Mouse (Mus musculus): ENCODE results near the gene Dr1. TPM values are rescaled to one million over a fixed set of nuclear protein-coding genes. Genes with fewer than 3 reads are reported as not detected.
"Not testable (repeated sequence)": the region's sequence is repeated elsewhere in the genome, so short reads cannot be mapped to it uniquely, and the experiment has no call there.

Dr1 gene
- polyA plus RNA-seq, 1 experiment from 2014 or later: 43.6 TPM

- H3K4me1 ChIP-seq (ENCODE audit: control insufficient read depth, insufficient read depth, low read length): peaks cover 7% of the 10 kb centered on the region
- peaks cover 6% of the 10 kb centered on the region; the same call in 1 of the 2 replicates for H3K36me3 ChIP-seq (ENCODE audit: control insufficient read depth, insufficient read depth, low read length)
- peak overlapping the region; percentile 98 for H3K4me3 ChIP-seq (ENCODE audit: low read depth, low read length)
- DNase-seq (ENCODE audit: low spot score) (no peak), ATAC-seq (ENCODE audit: low read depth) (peak; percentile 53)
- no peaks in the 10 kb centered on the region for H3K9me3 ChIP-seq (ENCODE audit: control insufficient read depth, low read length)
- peak overlapping the region; percentile 94 for H3K27ac ChIP-seq (replicated peaks; ENCODE audit: low read depth, low read length)
- H3K4me2 ChIP-seq (ENCODE audit: low read depth, low read length): peak overlapping the region; percentile 92
- H3K9ac ChIP-seq (ENCODE audit: low read depth, low read length): peak overlapping the region; percentile 96
- no peaks in the 10 kb centered on the region for H3K27me3 ChIP-seq (replicated peaks; ENCODE audit: control insufficient read depth, insufficient read depth, low read length)
- under 1% methylated on average over 19 of the region's 44 CpGs for WGBS
These were observed 540 bp downstream of the Dr1 start for GRCm38 (mm10) chr5:108269063-108269810.

- Histone ChIP-seq H3K9me3 (ENCODE audit: control insufficient read depth, low read length) (no peaks in the 10 kb centered on the region), H3K27me3 (replicated peaks; ENCODE audit: control insufficient read depth, insufficient read depth, low read length) (no peaks in the 10 kb centered on the region), H3K4me2 (ENCODE audit: low read depth, low read length) (peak overlapping the region; percentile 92), H3K36me3 (ENCODE audit: control insufficient read depth, insufficient read depth, low read length) (peaks cover 6% of the 10 kb centered on the region; the same call in 1 of the 2 replicates), H3K4me1 (ENCODE audit: control insufficient read depth, insufficient read depth, low read length) (peaks cover 7% of the 10 kb centered on the region), H3K4me3 (ENCODE audit: low read depth, low read length) (peak overlapping the region; percentile 98), H3K9ac (ENCODE audit: low read depth, low read length) (peak overlapping the region; percentile 96), H3K27ac (replicated peaks; ENCODE audit: low read depth, low read length) (no peak overlapping the region)
- ATAC-seq (ENCODE audit: low read depth): no peak
- no peak for DNase-seq (ENCODE audit: low spot score)
- 6% methylated on average over 7 of the region's 7 CpGs for WGBS
These were observed 1.1 kb downstream of the Dr1 start for GRCm38 (mm10) chr5:108269811-108270151.

GRCm38 (mm10) chr5:108270415-108270814 is 1.7 kb downstream of the Dr1 start:
- peak overlapping the region; percentile 92 for H3K4me2 ChIP-seq (ENCODE audit: low read depth, low read length)
- DNase-seq (ENCODE audit: low spot score) (no peak), ATAC-seq (ENCODE audit: low read depth) (no peak)
- H3K9ac ChIP-seq (ENCODE audit: low read depth, low read length): peak overlapping the region; percentile 96
- H3K4me1 ChIP-seq (ENCODE audit: control insufficient read depth, insufficient read depth, low read length): peaks cover 7% of the 10 kb centered on the region
- H3K4me3 ChIP-seq (ENCODE audit: low read depth, low read length): peak overlapping the region; percentile 98
- WGBS: 40% methylated on average over 9 of the region's 9 CpGs
- peaks cover 6% of the 10 kb centered on the region; the same call in 1 of the 2 replicates for H3K36me3 ChIP-seq (ENCODE audit: control insufficient read depth, insufficient read depth, low read length)
- H3K27ac ChIP-seq (replicated peaks; ENCODE audit: low read depth, low read length): no peak overlapping the region
- H3K9me3 ChIP-seq (ENCODE audit: control insufficient read depth, low read length): no peaks in the 10 kb centered on the region
- H3K27me3 ChIP-seq (replicated peaks; ENCODE audit: control insufficient read depth, insufficient read depth, low read length): no peaks in the 10 kb centered on the region

DNA sequence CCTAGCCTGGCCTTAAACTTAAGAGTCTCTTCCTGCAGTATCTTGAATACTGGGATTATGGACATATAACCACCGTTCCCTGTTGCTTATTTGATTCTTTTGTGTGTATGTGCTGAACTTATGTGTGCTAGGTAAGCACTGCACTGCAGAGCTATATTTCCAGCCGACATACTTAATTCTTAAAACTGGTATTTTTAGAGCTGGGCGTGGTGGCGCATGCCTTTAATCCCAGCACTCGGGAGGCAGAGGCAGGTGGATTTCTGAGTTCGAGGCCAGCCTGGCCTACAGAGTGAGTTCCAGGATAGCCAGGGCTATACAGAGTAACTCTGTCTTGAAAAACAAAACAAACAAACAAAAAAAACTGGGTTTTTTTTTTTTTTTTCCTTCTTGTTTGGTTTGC is 2.6 kb downstream of the Dr1 start:
- Histone ChIP-seq H3K4me2 (ENCODE audit: low read depth, low read length) (peak overlapping the region; percentile 92), H3K36me3 (ENCODE audit: control insufficient read depth, insufficient read depth, low read length) (peaks cover 13% of the 10 kb centered on the region)
- H3K4me1 ChIP-seq (ENCODE audit: control insufficient read depth, insufficient read depth, low read length); H3K9ac ChIP-seq (ENCODE audit: low read depth, low read length); H3K4me3 ChIP-seq (ENCODE audit: low read depth, low read length); DNase-seq (ENCODE audit: low spot score); H3K27me3 ChIP-seq (replicated peaks; ENCODE audit: control insufficient read depth, insufficient read depth, low read length); ATAC-seq (ENCODE audit: low read depth); H3K9me3 ChIP-seq (ENCODE audit: control insufficient read depth, low read length); H3K27ac ChIP-seq (replicated peaks; ENCODE audit: low read depth, low read length): not testable (repeated sequence)
- WGBS: 94% methylated on average over 6 of the region's 6 CpGs

- Histone ChIP-seq H3K9me3 (ENCODE audit: control insufficient read depth, low read length) (peaks cover 9% of the 10 kb centered on the region; the same call in 1 of the 2 replicates), H3K4me1 (ENCODE audit: control insufficient read depth, insufficient read depth, low read length) (no peaks in the 10 kb centered on the region), H3K27ac (replicated peaks; ENCODE audit: low read depth, low read length) (no peak overlapping the region), H3K9ac (ENCODE audit: low read depth, low read length) (no peak overlapping the region), H3K4me3 (ENCODE audit: low read depth, low read length) (no peak overlapping the region), H3K4me2 (ENCODE audit: low read depth, low read length) (no peak overlapping the region), H3K27me3 (replicated peaks; ENCODE audit: control insufficient read depth, insufficient read depth, low read length) (no peaks in the 10 kb centered on the region), H3K36me3 (ENCODE audit: control insufficient read depth, insufficient read depth, low read length) (no peaks in the 10 kb centered on the region)
- no peak for DNase-seq (ENCODE audit: low spot score)
- WGBS: 71% methylated on average over 2 of the region's 2 CpGs
- ATAC-seq (ENCODE audit: low read depth): no peak
These were observed 18.3 kb downstream of the Dr1 start for GRCm38 (mm10) chr5:108286957-108287356.

- no peak overlapping the region for H3K9ac ChIP-seq (ENCODE audit: low read depth, low read length)
- WGBS: 57% methylated on average over 3 of the region's 3 CpGs
- no peaks in the 10 kb centered on the region for H3K9me3 ChIP-seq (ENCODE audit: control insufficient read depth, low read length)
- H3K27ac ChIP-seq (replicated peaks; ENCODE audit: low read depth, low read length): no peak overlapping the region
- no peaks in the 10 kb centered on the region for H3K36me3 ChIP-seq (ENCODE audit: control insufficient read depth, insufficient read depth, low read length)
- H3K4me1 ChIP-seq (ENCODE audit: control insufficient read depth, insufficient read depth, low read length): no peaks in the 10 kb centered on the region
- H3K27me3 ChIP-seq (replicated peaks; ENCODE audit: control insufficient read depth, insufficient read depth, low read length): no peaks in the 10 kb centered on the region
- DNase-seq (ENCODE audit: low spot score) (no peak), ATAC-seq (ENCODE audit: low read depth) (no peak)
- H3K4me2 ChIP-seq (ENCODE audit: low read depth, low read length): no peak overlapping the region
- no peak overlapping the region for H3K4me3 ChIP-seq (ENCODE audit: low read depth, low read length)
These were observed 32.9 kb downstream of the Dr1 start for GRCm38 (mm10) chr5:108301567-108301966.

DNA sequence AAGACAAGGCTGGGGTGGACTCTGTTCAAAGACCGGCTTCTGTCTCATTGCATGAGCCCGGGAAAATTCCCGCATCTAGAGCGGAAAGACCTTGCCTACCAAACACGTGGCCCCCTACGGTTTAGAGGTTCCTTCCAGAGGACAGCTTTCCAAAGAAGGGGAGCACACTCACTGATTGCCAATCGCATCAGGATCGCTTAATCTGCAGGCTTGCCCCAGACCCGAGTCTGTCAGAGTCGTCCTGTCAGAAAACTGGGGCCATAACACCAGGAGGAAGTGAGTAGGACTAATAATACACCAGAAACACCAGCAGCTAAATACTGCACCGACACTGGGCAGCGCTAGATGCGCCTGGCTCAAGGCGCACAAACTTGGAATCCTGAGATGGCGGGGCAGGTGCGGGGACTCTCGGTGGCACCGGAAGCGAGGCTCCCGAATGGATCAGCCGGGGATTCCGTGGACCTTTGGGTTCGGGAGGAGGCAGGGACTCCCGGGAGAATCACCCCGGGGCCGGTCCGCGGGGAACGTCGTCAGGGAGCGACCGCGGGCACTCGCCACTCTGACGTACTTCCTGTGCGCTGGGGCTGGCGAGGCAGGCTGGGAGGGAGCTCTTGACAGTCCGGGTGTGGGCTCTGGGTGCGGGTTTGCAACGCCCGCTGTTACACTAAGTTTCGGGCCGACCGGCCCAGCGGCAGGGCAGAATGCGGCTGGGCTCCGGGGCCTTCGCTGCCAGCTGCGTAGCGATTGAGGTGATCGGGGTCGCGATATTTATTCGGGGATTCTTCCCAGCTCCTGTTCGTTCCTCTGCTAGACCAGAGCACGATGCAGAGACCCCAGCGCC is 43.7 kb downstream of the Dr1 start, which contains the start of gene Pigg:
Gene Pigg, plus strand, starts transcription at position 386 of the 841 bp plus-strand sequence.
- DNase-seq (ENCODE audit: low spot score) (peak; percentile 94), ATAC-seq (ENCODE audit: low read depth) (peak; percentile 99)
- peaks cover 4% of the 10 kb centered on the region; the same call in 1 of the 2 replicates for H3K4me1 ChIP-seq (ENCODE audit: control insufficient read depth, insufficient read depth, low read length)
- peak within 1 kb of the TSS; percentile 76 for H3K27ac ChIP-seq (replicated peaks; ENCODE audit: low read depth, low read length)
- H3K4me2 ChIP-seq (ENCODE audit: low read depth, low read length): peak within 1 kb of the TSS; percentile 73
- H3K27me3 ChIP-seq (replicated peaks; ENCODE audit: control insufficient read depth, insufficient read depth, low read length): no peaks in the 10 kb centered on the region
- H3K36me3 ChIP-seq (ENCODE audit: control insufficient read depth, insufficient read depth, low read length): no peaks in the 10 kb centered on the region
- peak within 1 kb of the TSS; percentile 76 for H3K4me3 ChIP-seq (ENCODE audit: low read depth, low read length)
- WGBS: under 1% methylated on average over 40 of the region's 57 CpGs
- no peaks in the 10 kb centered on the region for H3K9me3 ChIP-seq (ENCODE audit: control insufficient read depth, low read length)
- H3K9ac ChIP-seq (ENCODE audit: low read depth, low read length): peak within 1 kb of the TSS; percentile 80

DNA sequence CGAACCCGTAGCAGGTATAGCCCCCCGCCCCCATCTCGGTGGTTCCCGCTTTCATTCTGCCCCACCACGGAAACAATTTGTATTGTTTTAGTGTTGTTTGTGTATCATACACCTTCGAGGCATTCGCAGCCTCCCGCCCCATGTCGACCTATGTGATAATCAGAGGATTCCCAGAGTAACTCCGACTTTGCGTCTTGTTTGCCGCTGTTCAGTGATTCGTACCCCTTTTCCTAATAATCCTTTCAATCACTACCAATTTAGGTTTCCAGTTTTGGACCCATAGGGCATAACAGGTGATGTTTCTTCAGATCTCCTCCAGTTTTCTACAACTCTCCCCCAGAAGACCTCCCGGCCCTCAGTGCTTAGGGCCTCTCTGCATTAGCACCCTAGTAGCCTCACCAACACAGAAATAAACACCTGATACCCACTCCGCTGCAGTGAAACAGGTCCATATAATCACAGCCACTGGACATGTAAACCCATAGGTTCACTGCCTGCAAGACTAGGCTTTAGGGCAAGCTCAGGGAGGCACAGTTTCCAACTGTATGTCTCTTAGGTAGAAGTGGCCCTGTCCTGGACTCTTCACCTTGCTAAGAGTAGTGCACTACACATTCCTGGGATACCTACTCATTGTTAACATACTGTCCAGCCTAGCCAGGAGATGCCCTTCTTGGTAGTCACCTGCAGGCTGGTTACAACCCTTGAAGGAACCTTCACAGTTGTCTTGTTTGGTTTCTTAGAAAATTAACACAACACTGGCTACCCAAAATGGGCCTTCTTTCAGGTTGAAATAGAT is 44.6 kb downstream of the Dr1 start:
- Histone ChIP-seq H3K36me3 (ENCODE audit: control insufficient read depth, insufficient read depth, low read length) (no peaks in the 10 kb centered on the region), H3K27me3 (replicated peaks; ENCODE audit: control insufficient read depth, insufficient read depth, low read length) (no peaks in the 10 kb centered on the region), H3K4me3 (ENCODE audit: low read depth, low read length) (peak overlapping the region; percentile 76), H3K4me2 (ENCODE audit: low read depth, low read length) (peak overlapping the region; percentile 73), H3K9ac (ENCODE audit: low read depth, low read length) (peak overlapping the region; percentile 80), H3K4me1 (ENCODE audit: control insufficient read depth, insufficient read depth, low read length) (peaks cover 4% of the 10 kb centered on the region; the same call in 1 of the 2 replicates), H3K9me3 (ENCODE audit: control insufficient read depth, low read length) (no peaks in the 10 kb centered on the region), H3K27ac (replicated peaks; ENCODE audit: low read depth, low read length) (no peak overlapping the region)
- 5% methylated on average over 16 of the region's 16 CpGs for WGBS
- no peak for ATAC-seq (ENCODE audit: low read depth)
- no peak for DNase-seq (ENCODE audit: low spot score)

Measured in embryonic facial prominence, embryonic 14.5 days (tissue).